Mouse (Mus musculus) liver, embryonic 15.5 days (tissue): ENCODE data around the gene Rflna. TPM values are rescaled to one million over a fixed set of nuclear protein-coding genes. Genes with fewer than 3 reads are reported as not detected.

Source experiments
- ATAC-seq: fragments of 200-750 bp; cut with Nextera tagmentation; 2 replicates; pipeline ENCODE4 v1.8.0; 2017; ENCODE audit warnings: moderate number of reproducible peaks, mild to moderate bottlenecking, moderate library complexity; ENCODE audit not compliant: insufficient read depth
- H3K27ac ChIP-seq: fragments of 300-500 bp; sonication (generic); replicated peaks from 2 replicates; pipeline ENCODE4 v1.5.1; 2015; ENCODE audit warnings: mild to moderate bottlenecking, inconsistent platforms
- H3K27me3 ChIP-seq: fragments of 300-500 bp; sonication (generic); 2 replicates; pipeline ENCODE4 v1.6.1; 2015; ENCODE audit warnings: mild to moderate bottlenecking, inconsistent platforms
- H3K36me3 ChIP-seq: fragments of 300-500 bp; sonication (generic); replicated peaks from 2 replicates; pipeline ENCODE4 v1.6.1; 2015; ENCODE audit warnings: moderate library complexity, mild to moderate bottlenecking, inconsistent platforms
- H3K4me1 ChIP-seq: fragments of 300-500 bp; sonication (generic); replicated peaks from 2 replicates; pipeline ENCODE4 v1.6.1; 2015; ENCODE audit warnings: inconsistent platforms
- H3K4me2 ChIP-seq: fragments of 300-500 bp; sonication (generic); 2 replicates; pipeline ENCODE4 v1.6.1; 2015; ENCODE audit warnings: moderate library complexity, mild to moderate bottlenecking, inconsistent platforms
- H3K4me3 ChIP-seq: fragments of 300-500 bp; sonication (generic); replicated peaks from 2 replicates; pipeline ENCODE4 v1.5.1; 2015; ENCODE audit warnings: mild to moderate bottlenecking, inconsistent platforms
- H3K9ac ChIP-seq: fragments of 300-500 bp; sonication (generic); 2 replicates; pipeline ENCODE4 v1.6.1; 2015; ENCODE audit warnings: moderate library complexity, mild to moderate bottlenecking, inconsistent platforms
- H3K9me3 ChIP-seq: fragments of 300-500 bp; sonication (generic); replicated peaks from 2 replicates; pipeline ENCODE4 v1.6.1; 2016; ENCODE audit warnings: inconsistent platforms
- WGBS: fragments of 180-500 bp; shearing (Covaris S2); methylation state at CpG from one replicate; pipeline ENCODE4 v1.1.7; 2015; ENCODE audit warnings: mixed read lengths; ENCODE audit not compliant: insufficient replicate concordance; 5-methylcytosine and 5-hydroxymethylcytosine counted together
- polyA plus RNA-seq: library from polyadenylated mRNA; unstranded; fragments of >200 nt; fragmentation: Nextera tagmentation; extraction: Ambion mirVana; gene quantifications from 2 replicates; pipeline ENCODE4 v1.2.1, GENCODE M21; 2015

Gene Rflna
- polyA plus RNA-seq, 1 experiment from 2014 or later = 0.22 TPM

GRCm38 (mm10) chr5:125055901-125056300 lies 52.9 kb downstream of the Rflna start:
- Histone ChIP-seq H3K4me2 (peak overlapping the region; percentile 58), H3K9ac (no peak overlapping the region), H3K9me3 (no peaks in the 10 kb centered on the region), H3K4me3 (no peak overlapping the region), H3K4me1 (peaks cover 88% of the 10 kb centered on the region), H3K27ac (no peak overlapping the region), H3K27me3 (peaks cover 39% of the 10 kb centered on the region), H3K36me3 (peaks cover 3% of the 10 kb centered on the region; the same call in 1 of the 2 replicates)
- 53% methylated on average over 7 of the region's 8 CpGs for WGBS
- no peak for ATAC-seq

- Histone ChIP-seq H3K27ac (no peak overlapping the region), H3K4me3 (no peak overlapping the region), H3K36me3 (peaks cover 3% of the 10 kb centered on the region; the same call in 1 of the 2 replicates), H3K9me3 (no peaks in the 10 kb centered on the region), H3K4me1 (peaks cover 84% of the 10 kb centered on the region), H3K27me3 (peaks cover 39% of the 10 kb centered on the region), H3K4me2 (peak overlapping the region; percentile 58), H3K9ac (no peak overlapping the region)
- 38% methylated on average over 6 of the region's 6 CpGs for WGBS
- ATAC-seq = no peak
Measured at GRCm38 (mm10) chr5:125056331-125056695, 53.3 kb downstream of the Rflna start.

GRCm38 (mm10) chr5:125056696-125057554 lies 53.9 kb downstream of the Rflna start:
- no peak overlapping the region for H3K27ac ChIP-seq
- ATAC-seq = no peak
- peak overlapping the region; percentile 58 for H3K4me2 ChIP-seq
- peaks cover 39% of the 10 kb centered on the region for H3K27me3 ChIP-seq
- no peak overlapping the region for H3K9ac ChIP-seq
- H3K4me1 ChIP-seq = peaks cover 77% of the 10 kb centered on the region
- H3K9me3 ChIP-seq = no peaks in the 10 kb centered on the region
- WGBS = 23% methylated on average over 19 of the region's 19 CpGs
- peak overlapping the region; percentile 43 for H3K4me3 ChIP-seq
- peaks cover 3% of the 10 kb centered on the region; the same call in 1 of the 2 replicates for H3K36me3 ChIP-seq

GRCm38 (mm10) chr5:125057555-125058266 lies 54.7 kb downstream of the Rflna start:
- no peak for ATAC-seq
- 22% methylated on average over 29 of the region's 29 CpGs for WGBS
- Histone ChIP-seq H3K4me3 (peak overlapping the region; percentile 43), H3K4me1 (peaks cover 70% of the 10 kb centered on the region), H3K9me3 (no peaks in the 10 kb centered on the region), H3K36me3 (peaks cover 3% of the 10 kb centered on the region; the same call in 1 of the 2 replicates), H3K27me3 (peaks cover 39% of the 10 kb centered on the region), H3K9ac (no peak overlapping the region), H3K27ac (peak overlapping the region; percentile 38; the same call in 1 of the 2 replicates), H3K4me2 (peak overlapping the region; percentile 58)

- H3K4me3 ChIP-seq = peak overlapping the region; percentile 43
- peak overlapping the region; percentile 38; the same call in 1 of the 2 replicates for H3K27ac ChIP-seq
- peaks cover 64% of the 10 kb centered on the region for H3K4me1 ChIP-seq
- under 1% methylated on average over 28 of the region's 29 CpGs for WGBS
- no peaks in the 10 kb centered on the region for H3K9me3 ChIP-seq
- no peak for ATAC-seq
- H3K36me3 ChIP-seq = peaks cover 3% of the 10 kb centered on the region; the same call in 1 of the 2 replicates
- peaks cover 39% of the 10 kb centered on the region for H3K27me3 ChIP-seq
- peak overlapping the region; percentile 58 for H3K4me2 ChIP-seq
- H3K9ac ChIP-seq = no peak overlapping the region
Measured at GRCm38 (mm10) chr5:125058267-125058668, 55.2 kb downstream of the Rflna start.

Other genes with a start within 250 kb of the Rflna start
- 0.45 and 0.47 TPM in 2 replicates for gene Ccdc92, start 140.8 kb upstream of the Rflna start, polyA plus RNA-seq
- 11.7 and 13.7 TPM in 2 replicates for gene Zfp664, start 140.5 kb upstream of the Rflna start, polyA plus RNA-seq
- gene Ncor2, start 176.0 kb downstream of the Rflna start, polyA plus RNA-seq = 3.8 and 5.4 TPM in 2 replicates